Mouse (Mus musculus) kidney, postnatal 10 days (tissue): Measurements from ENCODE around the gene Zfp770.
"Not testable (repeated sequence)": the region's sequence is repeated elsewhere in the genome, so short reads cannot be mapped to it uniquely, and the experiment has no call there.

Source experiments
- DNase-seq: peaks from one replicate; pipeline ENCODE4 v3.0.0; 2021; ENCODE audit warnings: mixed read lengths

Zfp770 gene

DNA sequence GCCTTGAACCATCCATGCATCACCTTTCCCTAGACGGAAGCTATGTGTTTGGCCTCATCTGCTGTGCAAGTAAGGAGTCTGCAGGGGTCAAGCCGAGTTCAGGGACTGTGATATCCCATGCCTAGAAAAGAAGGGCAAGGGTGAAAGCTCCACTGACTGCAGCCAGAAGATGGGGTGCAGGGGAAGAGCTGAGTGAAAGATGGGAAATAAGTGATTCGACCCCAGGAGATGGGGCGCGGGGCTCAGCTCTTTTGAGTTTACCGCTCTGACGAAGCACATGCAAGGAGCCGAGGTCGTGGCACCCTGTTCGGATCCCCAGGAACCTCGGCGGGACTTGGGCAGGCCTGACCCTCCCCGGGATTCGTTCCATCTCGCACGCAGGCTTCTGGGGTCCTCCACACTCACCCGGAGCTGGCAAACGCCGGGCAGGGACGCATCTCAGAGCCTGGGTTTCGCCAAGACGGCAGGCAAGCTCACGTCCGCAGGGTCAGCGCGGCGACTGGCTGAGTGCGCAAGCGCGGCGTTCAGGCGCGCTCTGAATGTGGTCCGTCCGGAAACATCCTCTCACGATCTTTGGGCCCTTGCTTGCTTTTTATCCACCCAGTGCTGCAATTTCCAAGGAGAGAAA lies at the start of gene Zfp770:
Gene Zfp770 (minus strand): TSS at position 538 of the 628 bp plus-strand sequence.
- peak; percentile 87 for DNase-seq

DNA sequence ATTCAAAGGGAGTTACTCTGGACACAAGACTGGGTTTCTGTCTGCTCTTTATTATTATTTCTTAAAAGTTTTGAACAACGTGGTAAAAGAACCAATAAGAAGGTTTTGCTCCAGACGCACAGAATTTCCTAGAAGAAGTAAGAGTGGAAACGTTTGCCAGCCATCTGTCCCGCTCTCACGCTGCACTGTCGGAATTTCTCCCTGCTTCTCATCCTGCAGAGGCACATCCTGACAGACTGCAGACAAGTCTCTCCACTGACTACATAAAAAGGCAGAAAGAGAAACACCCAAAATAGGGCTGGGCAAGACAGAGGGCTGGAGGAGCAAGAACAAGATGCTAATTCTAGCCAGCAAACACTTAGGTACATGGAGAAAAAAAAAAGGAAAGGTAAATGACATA lies 48.2 kb upstream of the Zfp770 start:
- no peak for DNase-seq

GRCm38 (mm10) chr2:114237639-114238038 lies 36.4 kb upstream of the Zfp770 start:
- DNase-seq, result no peak

GRCm38 (mm10) chr2:114236566-114236965 lies 35.3 kb upstream of the Zfp770 start:
- no peak for DNase-seq

GRCm38 (mm10) chr2:114235584-114235983 lies 34.3 kb upstream of the Zfp770 start:
- no peak for DNase-seq

- peak; percentile 9 for DNase-seq
Measured at GRCm38 (mm10) chr2:114231248-114231647, 30.0 kb upstream of the Zfp770 start.

DNA sequence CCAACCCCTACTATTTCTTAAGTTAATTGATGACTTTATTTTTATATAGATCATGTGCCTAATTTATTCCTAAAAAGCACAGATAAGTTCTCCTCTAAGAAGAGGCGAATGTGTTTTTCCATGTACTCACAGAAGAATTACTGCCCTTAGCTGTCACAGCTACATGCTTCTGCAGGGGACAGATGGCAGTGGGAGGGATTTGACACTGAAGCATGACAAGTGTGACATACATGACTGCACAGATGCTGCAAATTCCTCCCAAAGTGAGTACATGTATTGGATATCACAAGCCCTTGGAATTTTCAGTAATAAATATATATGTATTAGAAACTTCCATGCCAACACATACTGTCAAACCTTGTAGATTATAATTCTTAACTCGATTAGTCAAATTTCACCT lies 27.4 kb upstream of the Zfp770 start:
- no peak for DNase-seq

- no peak for DNase-seq
Measured at GRCm38 (mm10) chr2:114205036-114205435, 3.8 kb upstream of the Zfp770 start.

DNA sequence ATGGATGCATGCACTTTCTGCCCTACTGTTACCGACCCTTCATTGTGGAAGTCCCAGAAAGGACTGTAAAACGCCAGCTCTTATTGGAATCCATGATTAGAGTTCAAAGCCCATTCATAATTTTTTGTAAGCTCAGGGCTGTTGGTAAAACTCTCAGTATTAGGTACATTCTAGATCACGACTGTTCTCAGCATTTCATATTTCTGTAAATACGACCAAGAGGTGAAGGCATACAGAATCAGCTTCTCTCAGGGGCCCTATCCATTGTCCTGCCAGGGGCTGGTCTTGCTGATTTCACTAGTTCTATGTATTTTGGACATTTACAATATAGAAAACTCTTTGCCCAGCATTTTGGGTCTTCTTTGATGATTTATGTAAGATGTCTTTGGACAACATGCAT lies 305 bp upstream of the Zfp770 start:
- no peak for DNase-seq

- DNase-seq, result no peak
Measured at GRCm38 (mm10) chr2:114196421-114196820, 4.8 kb downstream of the Zfp770 start.

DNA sequence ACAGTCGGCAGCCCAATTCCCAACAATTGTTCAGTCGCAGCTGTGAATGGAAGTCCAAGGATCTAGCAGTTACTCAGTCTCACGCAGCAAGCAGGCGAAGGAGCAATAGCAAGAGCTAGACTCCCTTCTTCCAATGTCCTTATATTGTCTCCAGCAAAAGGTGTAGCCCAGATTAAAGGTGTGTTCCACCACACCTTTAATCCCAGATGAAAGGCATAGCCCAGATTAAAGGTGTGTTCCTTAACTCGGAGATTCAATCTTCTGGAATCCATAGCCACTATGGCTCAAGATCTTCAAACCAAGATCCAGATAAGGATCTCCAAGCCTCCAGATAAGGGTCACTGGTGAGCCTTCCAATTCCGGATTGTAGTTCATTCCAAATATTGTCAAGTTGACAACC lies 14.3 kb downstream of the Zfp770 start, which contains the start of gene Aqr:
Gene Aqr (minus strand): TSS at position 101 of the 400 bp plus-strand sequence.
- DNase-seq, result not testable (repeated sequence)

DNA sequence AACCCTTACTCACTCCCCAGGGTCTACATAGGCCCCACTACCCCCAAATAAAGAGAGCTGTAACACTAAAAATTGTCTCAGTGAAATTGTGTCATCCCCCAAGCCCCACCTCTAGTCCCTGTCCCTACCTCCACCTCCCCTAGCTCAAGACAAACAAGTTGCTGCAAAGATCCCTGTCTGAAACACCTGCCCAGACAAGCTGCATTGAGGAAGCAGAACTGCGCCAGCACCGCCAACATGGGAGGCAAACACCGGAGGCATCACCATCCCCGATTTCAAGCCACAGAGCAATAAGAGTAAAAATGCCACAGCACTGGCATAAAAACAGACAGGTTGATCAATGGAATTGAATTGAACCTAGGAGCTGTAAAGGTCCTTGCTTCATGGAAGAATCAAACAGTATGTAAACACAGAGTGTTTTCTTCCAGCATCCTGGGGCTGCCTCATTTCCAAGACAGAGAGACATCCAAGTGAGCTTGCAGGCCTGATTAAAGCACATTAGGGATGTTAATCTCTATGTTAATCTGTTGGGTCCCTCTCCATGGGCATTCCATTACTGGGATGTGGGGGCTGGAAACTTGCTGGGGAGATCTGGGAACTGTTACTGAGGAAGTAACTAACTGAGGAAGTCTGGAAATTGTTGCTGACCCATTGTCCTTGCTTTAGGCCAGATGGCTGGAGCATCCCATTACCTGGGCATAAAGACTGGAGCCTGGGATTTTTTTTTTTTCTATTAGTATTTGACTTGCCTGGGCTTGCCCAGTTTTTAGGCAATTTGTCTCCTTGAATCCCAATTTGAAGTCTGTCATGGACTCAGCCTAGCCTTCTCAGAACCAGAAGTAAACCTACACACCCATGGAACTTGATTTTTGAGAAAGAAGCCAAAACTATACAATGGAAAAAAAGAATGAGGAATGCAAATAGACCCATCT lies 23.2 kb downstream of the Zfp770 start:
- DNase-seq, result no peak

- peak; percentile 86 for DNase-seq
Measured at GRCm38 (mm10) chr2:114174651-114175484, 26.4 kb downstream of the Zfp770 start.

DNA sequence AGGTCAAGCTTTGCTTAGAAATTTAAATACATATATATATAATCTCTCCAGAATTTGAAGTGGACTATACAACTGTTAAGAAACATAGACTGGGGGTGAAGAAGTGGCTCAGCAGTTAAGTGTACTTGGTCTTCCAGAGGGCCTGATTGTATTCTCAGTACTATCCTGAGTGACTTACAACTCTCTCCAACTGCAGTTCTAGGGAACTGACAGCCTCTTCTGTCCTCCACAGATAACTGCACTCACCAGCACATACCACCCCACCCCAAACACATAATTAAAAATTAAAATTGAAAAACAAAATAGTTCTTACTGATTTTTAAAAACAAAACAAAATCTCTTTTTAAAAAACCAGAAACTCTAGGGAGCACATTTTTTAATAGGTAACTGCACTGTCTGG lies 28.0 kb downstream of the Zfp770 start:
- DNase-seq, result no peak

DNA sequence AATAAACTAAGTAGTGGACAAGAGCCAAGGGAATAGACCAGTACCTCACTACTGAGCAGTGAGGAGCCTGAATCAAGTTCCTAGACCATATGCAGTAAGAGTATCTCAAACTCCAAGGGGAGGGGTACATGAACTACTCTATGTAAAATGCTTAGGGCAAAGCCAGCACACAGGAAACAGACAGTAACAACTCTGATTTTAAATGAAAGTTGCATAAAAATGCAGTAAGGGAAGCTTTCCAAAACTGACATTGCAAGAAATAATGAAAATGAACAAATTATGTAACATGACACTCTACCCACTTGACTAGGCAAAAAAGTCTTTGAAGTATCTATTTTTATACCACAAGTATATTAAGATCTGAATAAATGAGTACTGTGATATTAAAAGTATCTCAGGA lies 33.4 kb downstream of the Zfp770 start:
- DNase-seq, result no peak

GRCm38 (mm10) chr2:114161978-114162377 lies 39.3 kb downstream of the Zfp770 start:
- DNase-seq, result no peak

DNA sequence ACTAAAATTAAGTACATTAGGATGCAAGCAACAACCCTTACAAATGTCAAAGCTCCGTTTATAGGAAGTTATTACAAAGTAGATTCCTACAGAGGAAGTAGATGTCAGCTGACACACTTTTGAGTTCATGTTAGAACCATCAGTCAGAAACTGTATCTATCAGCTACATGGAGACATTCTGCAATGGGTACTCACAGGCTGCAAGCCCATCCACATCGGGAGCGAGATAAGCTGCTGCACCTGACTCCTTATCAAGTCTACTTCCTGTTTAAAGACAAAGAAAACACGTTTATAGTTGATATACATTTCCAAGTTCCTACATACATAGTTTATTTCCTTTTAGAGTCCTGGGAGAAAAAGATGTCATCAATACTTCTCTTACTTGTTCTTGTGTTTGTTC lies 43.9 kb downstream of the Zfp770 start:
- no peak for DNase-seq

DNA sequence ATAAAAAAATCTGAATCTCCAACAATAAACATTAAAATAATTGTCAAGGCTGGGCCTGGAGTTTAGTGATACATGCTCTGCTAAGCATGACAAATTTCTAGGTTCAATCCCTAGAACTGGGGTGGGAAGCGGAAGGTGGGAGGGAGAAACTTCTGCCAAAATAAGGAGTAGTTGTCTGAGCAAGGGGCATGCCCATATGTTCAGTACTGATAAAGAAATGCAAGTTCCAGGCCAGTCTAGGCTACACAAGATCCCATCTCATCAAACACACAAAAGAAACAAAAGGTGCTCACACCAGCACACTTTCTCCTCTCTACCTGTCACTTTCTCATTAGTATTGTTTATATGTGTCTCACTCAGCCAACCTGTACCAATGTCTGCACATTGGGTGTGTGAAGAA lies 44.6 kb downstream of the Zfp770 start:
- DNase-seq, result no peak

DNA sequence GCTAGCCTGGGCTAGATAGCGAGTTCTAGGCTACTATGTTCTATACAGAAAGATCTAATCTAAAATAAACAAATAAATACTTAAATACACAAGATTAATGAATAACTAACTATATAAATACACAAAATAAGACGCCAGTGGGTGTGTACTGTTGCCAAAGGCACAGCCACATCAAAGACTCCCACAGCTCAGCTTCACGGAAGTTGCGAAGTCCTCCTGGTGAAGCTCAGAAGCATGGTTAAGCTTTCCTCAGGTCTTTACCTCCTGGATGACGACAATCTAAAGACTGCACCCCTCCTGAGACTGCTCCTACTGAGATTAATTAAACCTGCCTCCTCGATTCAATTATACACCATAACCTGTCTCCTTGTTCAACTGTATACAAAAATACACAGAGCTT lies 48.0 kb downstream of the Zfp770 start:
- DNase-seq, result no peak

DNA sequence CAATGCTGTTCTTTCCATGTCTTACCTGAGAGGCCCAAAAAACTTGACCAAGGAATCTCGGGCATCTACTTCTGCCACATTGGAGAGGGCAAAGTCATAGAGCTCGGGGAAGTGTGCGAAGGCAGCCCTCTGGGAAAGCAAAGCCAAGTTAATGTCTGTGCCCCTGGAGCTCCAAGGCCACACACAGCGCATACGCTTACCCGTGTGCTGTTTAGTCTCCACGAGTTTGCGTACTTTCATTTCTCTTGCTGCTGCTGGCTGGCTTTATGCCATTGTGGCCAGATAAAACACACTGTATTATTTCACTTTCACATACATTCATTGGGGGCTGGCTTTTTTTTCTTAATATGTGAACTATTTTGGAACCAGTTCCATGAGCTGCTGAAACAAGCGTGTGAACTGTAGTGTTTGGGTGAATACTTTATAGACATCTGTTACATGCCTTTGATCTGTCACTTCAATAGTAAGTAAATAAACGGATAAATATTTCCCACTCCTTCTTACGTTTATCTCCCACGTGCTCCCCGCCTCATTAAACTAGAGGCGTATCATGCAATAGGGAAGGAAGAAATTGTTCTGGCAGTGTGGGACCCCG lies 54.3 kb downstream of the Zfp770 start:
- DNase-seq, result no peak

DNA sequence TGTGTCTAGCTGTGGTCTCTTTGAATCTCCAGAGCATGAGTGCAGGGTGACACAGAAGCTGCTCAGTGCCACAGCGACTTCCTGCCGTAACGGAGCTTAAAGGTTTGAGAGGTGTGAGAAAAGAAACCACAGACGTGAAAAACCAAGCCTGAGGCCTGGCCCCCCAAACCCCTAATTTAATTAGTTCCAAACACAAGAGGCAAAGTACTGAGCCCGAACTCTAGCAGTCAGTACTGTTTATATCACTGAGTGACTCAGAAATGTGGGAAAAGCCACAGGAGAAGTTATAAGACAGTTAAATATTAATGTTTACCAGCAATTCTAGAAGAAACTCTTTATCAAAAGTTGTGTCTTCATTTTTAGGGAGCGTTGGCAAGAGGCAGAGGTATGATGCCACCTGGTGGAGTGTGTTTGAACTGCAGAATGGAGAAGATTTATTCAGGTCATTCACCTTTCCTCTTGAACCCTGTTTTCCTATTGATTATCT lies 55.9 kb downstream of the Zfp770 start:
- DNase-seq, result peak; percentile 53

DNA sequence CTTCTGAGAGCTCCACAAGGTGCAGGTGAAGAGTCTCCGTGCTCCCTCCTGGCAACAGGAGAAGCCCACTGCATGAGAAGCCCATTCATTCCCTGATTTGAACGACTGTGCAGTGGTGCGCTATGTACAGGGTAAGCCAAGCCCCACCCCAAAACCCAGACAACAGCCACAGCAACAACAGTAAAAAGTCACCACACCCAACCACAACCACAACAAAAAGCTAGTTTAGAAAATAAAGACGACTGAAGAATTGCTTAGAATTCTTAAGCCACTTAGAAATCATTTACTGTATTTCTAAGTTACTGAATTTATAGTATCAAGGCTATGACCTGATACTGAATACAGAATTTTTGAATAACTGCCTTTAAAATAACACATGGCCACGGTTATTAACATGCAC lies 56.4 kb downstream of the Zfp770 start:
- no peak for DNase-seq

GRCm38 (mm10) chr2:114143842-114144241 lies 57.4 kb downstream of the Zfp770 start:
- DNase-seq, result no peak
